Mouse (Mus musculus) thymus, adult 2 months (tissue): ENCODE results near the gene Dcps.

Source experiments
- CTCF ChIP-seq: fragments of 200-500 bp; IDR thresholded peaks from 2 replicates; pipeline ENCODE4 v1.5.1; 2012; ENCODE audit warnings: mild to moderate bottlenecking, control low read depth, low read length, moderate library complexity, borderline replicate concordance; ENCODE audit not compliant: control insufficient read depth, poor library complexity, insufficient read depth; ENCODE audit errors: extremely low read depth
- POLR2A ChIP-seq: fragments of 200-500 bp; IDR thresholded peaks from 2 replicates; pipeline ENCODE4 v1.6.1; 2012; ENCODE audit warnings: mild to moderate bottlenecking, low read length, control low read depth, moderate library complexity; ENCODE audit not compliant: control insufficient read depth, poor library complexity, insufficient read depth; ENCODE audit errors: extremely low read depth

- TF ChIP-seq POLR2A (no peak), CTCF (no peak)
These were observed 7.5 kb upstream of the Dcps start for GRCm38 (mm10) chr9:35183359-35183758.
